Mouse (Mus musculus) ES-Bruce4 (cell line): Measurements from ENCODE around the gene Glis2.

ENCODE experiments used
- CTCF ChIP-seq: IDR thresholded peaks from one replicate; pipeline ENCODE4 v1.8.1; 2011; ENCODE audit warnings: low read depth, low read length
- EP300 ChIP-seq: IDR thresholded peaks from 2 replicates; pipeline ENCODE4 v1.6.1; 2011; ENCODE audit warnings: low read depth, low read length; ENCODE audit not compliant: insufficient read depth

- TF ChIP-seq CTCF: no peak
- no peak for TF ChIP-seq EP300
These were observed 51.4 kb downstream of the Glis2 start for GRCm38 (mm10) chr16:4645867-4646266.
